Mouse (Mus musculus): ENCODE results near the gene St8sia1. TPM values are rescaled to one million over a fixed set of nuclear protein-coding genes. Genes with fewer than 3 reads are reported as not detected.

St8sia1 gene
- total RNA-seq, 4 experiments from 2014 or later, result 0.08 to 0.19 (median 0.13) TPM

GRCm38 (mm10) chr6:142909771-142910105, 54.5 kb downstream of the St8sia1 start:
- DNase-seq (ENCODE audit: low spot score in 2 of 2), result no peak

GRCm38 (mm10) chr6:142908911-142909770, 55.1 kb downstream of the St8sia1 start:
- DNase-seq (ENCODE audit: low spot score in 2 of 2), result no peak

- DNase-seq (ENCODE audit: low spot score in 2 of 2), result no peak
These were observed 55.8 kb downstream of the St8sia1 start for GRCm38 (mm10) chr6:142908412-142908811.

- no peak for DNase-seq (ENCODE audit: low spot score in 2 of 2)
These were observed 68.9 kb downstream of the St8sia1 start for GRCm38 (mm10) chr6:142895371-142895770.

- DNase-seq (ENCODE audit: low spot score in 2 of 2), result no peak
These were observed 70.5 kb downstream of the St8sia1 start for GRCm38 (mm10) chr6:142893716-142894115.

GRCm38 (mm10) chr6:142890321-142890720, 73.9 kb downstream of the St8sia1 start:
- no peak for DNase-seq (ENCODE audit: low spot score in 2 of 2)

GRCm38 (mm10) chr6:142888970-142889740, 75.1 kb downstream of the St8sia1 start:
- no peak for DNase-seq (ENCODE audit: low spot score in 2 of 2)

- no peak for DNase-seq (ENCODE audit: low spot score in 2 of 2)
These were observed 75.9 kb downstream of the St8sia1 start for GRCm38 (mm10) chr6:142888346-142888745.

GRCm38 (mm10) chr6:142887375-142887774, 76.9 kb downstream of the St8sia1 start:
- DNase-seq (ENCODE audit: low spot score in 2 of 2), result no peak

- no peak for DNase-seq (ENCODE audit: low spot score in 2 of 2)
These were observed 78.7 kb downstream of the St8sia1 start for GRCm38 (mm10) chr6:142885364-142886154.

GRCm38 (mm10) chr6:142884128-142884527, 80.1 kb downstream of the St8sia1 start:
- DNase-seq (ENCODE audit: low spot score in 2 of 2), result no peak

- DNase-seq (ENCODE audit: low spot score in 2 of 2), result no peak
These were observed 83.3 kb downstream of the St8sia1 start for GRCm38 (mm10) chr6:142880849-142881470.

GRCm38 (mm10) chr6:142878744-142879701, 85.2 kb downstream of the St8sia1 start:
- DNase-seq (ENCODE audit: low spot score in 2 of 2), result no peak

GRCm38 (mm10) chr6:142877221-142877620, 87.0 kb downstream of the St8sia1 start:
- DNase-seq (ENCODE audit: low spot score in 2 of 2), result no peak

GRCm38 (mm10) chr6:142876279-142876899, 87.9 kb downstream of the St8sia1 start:
- no peak for DNase-seq (ENCODE audit: low spot score in 2 of 2)

- no peak for DNase-seq (ENCODE audit: low spot score in 2 of 2)
These were observed 90.3 kb downstream of the St8sia1 start for GRCm38 (mm10) chr6:142873795-142874563.

- no peak for DNase-seq (ENCODE audit: low spot score in 2 of 2)
These were observed 94.4 kb downstream of the St8sia1 start for GRCm38 (mm10) chr6:142869715-142870422.

GRCm38 (mm10) chr6:142867471-142868055, 96.7 kb downstream of the St8sia1 start:
- DNase-seq (ENCODE audit: low spot score in 2 of 2), result no peak
